Mouse (Mus musculus) left cerebral cortex, postnatal 14 days (tissue): ENCODE measurements around the gene Kif15. TPM values are rescaled to one million over a fixed set of nuclear protein-coding genes. Genes with fewer than 3 reads are reported as not detected.

Source experiments
- DNase-seq, 2 experiments: peaks; one replicate each; pipeline ENCODE4 v3.0.0; 2021 to 2022; ENCODE audit warnings: low spot score in 2 of 2, mixed read lengths in 1 of 2
- intact Hi-C: fragments of 180-260 bp; cut with DNase I; formaldehyde crosslinking; loops from one replicate; pipeline ENCODE4 v1.15.1; 2025
- total RNA-seq, 2 experiments: library from RNA; stranded (reverse); gene quantifications; 2 replicates each; pipeline ENCODE4 v1.2.3; 2021

Gene Kif15
- total RNA-seq, 2 experiments from 2014 or later, result 2.4 to 2.6 TPM

- intact Hi-C loops, result no loop called here
- DNase-seq, result no peak
Observed at GRCm38 (mm10) chr9:123060172-123060571, 109.3 kb downstream of the Kif15 start.

Other genes starting within 250 kb of the Kif15 start
- not detected for gene Topaz1, start 203.7 kb upstream of the Kif15 start, total RNA-seq
- gene Tcaim, start 145.5 kb upstream of the Kif15 start, total RNA-seq, result 10 to 100 TPM; 15.1 to 15.2 TPM
- gene Gm35549, start 107.0 kb upstream of the Kif15 start, total RNA-seq, result not detected
- 100 to 1,000 TPM; 150 to 160 TPM for gene Zfp445, start 85.0 kb upstream of the Kif15 start, total RNA-seq
- 1 to 10 TPM; 4.8 to 5.6 TPM for gene Zkscan7, start 65.4 kb upstream of the Kif15 start, total RNA-seq
- 1 to 10 TPM; 6.0 to 6.3 TPM for gene Zfp105, start 28.0 kb upstream of the Kif15 start, total RNA-seq
- 10 to 100 TPM; 22.4 TPM for gene 1110059G10Rik, start within 50 bp of the Kif15 start, total RNA-seq
- 10 to 100 TPM; 33.3 to 33.9 TPM for gene Tmem42, start 70.3 kb downstream of the Kif15 start, total RNA-seq
- 1 to 10 TPM; 1.2 to 1.7 TPM for gene Tgm4, start 83.7 kb downstream of the Kif15 start, total RNA-seq
- 10 to 100 TPM; 70.4 to 73.6 TPM for gene Zdhhc3, start 162.2 kb downstream of the Kif15 start, total RNA-seq
- 10 to 100 TPM; 37.6 to 39.1 TPM for gene Exosc7, start 162.2 kb downstream of the Kif15 start, total RNA-seq
- 1 to 10 TPM; 5.2 to 5.4 TPM for gene Clec3b, start 199.9 kb downstream of the Kif15 start, total RNA-seq